Mouse (Mus musculus): ENCODE results near the gene Nat8l.

DNA sequence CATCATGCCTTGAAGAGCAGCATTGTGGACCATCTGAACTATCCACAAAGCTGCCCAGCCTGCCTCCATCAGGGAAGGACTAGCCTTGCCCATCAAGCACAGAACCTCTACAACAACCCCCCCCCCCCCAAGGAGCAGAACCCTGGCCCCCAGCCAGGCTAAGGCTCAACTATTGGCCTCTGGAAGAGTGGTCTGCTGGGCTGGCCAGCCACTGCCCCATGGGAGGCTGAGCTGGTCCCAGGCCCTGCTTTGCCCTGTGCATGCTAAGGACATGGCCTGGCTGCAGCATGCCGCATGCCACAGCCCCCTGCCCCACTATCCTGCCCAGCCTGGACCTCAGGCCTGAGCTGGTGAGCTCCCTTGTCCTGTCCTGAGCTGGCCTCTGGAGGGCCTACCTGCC is 5.6 kb downstream of the Nat8l start:
- TF ChIP-seq CTCF (IDR thresholded peaks at IDR 0.05; ENCODE audit: low read depth) (no peak), EP300 (IDR thresholded peaks at IDR 0.05; ENCODE audit: low read depth) (no peak)

Measured in liver, postnatal 0 days (tissue).